Mouse (Mus musculus): ENCODE measurements around the gene B4galt2. TPM values are rescaled to one million over a fixed set of nuclear protein-coding genes. Genes with fewer than 3 reads are reported as not detected.

B4galt2 gene
- polyA plus RNA-seq, 1 experiment, result 0.23 TPM

- H3K36me3 ChIP-seq (ENCODE audit: control insufficient read depth), result peaks cover 55% of the 10 kb centered on the region
- H3K27me3 ChIP-seq (ENCODE audit: control insufficient read depth), result no peaks in the 10 kb centered on the region
- H3K4me1 ChIP-seq (ENCODE audit: control insufficient read depth), result peaks cover 72% of the 10 kb centered on the region
- peak overlapping the region; percentile 75 for H3K4me3 ChIP-seq (replicated peaks)
- no peaks in the 10 kb centered on the region for H3K9me3 ChIP-seq (ENCODE audit: control insufficient read depth, low read length)
- TF ChIP-seq GATA1 (IDR thresholded peaks at IDR 0.05; ENCODE audit: low read length), result no peak
- no peak for TF ChIP-seq TAL1 (IDR thresholded peaks at IDR 0.05; ENCODE audit: low read length)
Measured at GRCm38 (mm10) chr4:117912685-117913273, 29.5 kb upstream of the B4galt2 start.

GRCm38 (mm10) chr4:117912131-117912561, 28.9 kb upstream of the B4galt2 start:
- peaks cover 67% of the 10 kb centered on the region for H3K4me1 ChIP-seq (ENCODE audit: control insufficient read depth)
- no peaks in the 10 kb centered on the region for H3K9me3 ChIP-seq (ENCODE audit: control insufficient read depth, low read length)
- TF ChIP-seq TAL1 (IDR thresholded peaks at IDR 0.05; ENCODE audit: low read length), result no peak
- no peak for TF ChIP-seq GATA1 (IDR thresholded peaks at IDR 0.05; ENCODE audit: low read length)
- no peak overlapping the region for H3K4me3 ChIP-seq (replicated peaks)
- no peaks in the 10 kb centered on the region for H3K27me3 ChIP-seq (ENCODE audit: control insufficient read depth)
- H3K36me3 ChIP-seq (ENCODE audit: control insufficient read depth), result peaks cover 60% of the 10 kb centered on the region

- peaks cover 47% of the 10 kb centered on the region for H3K4me1 ChIP-seq (ENCODE audit: control insufficient read depth)
- H3K36me3 ChIP-seq (ENCODE audit: control insufficient read depth), result peaks cover 92% of the 10 kb centered on the region
- no peaks in the 10 kb centered on the region for H3K9me3 ChIP-seq (ENCODE audit: control insufficient read depth, low read length)
- H3K4me3 ChIP-seq (replicated peaks), result no peak overlapping the region
- TF ChIP-seq GATA1 (IDR thresholded peaks at IDR 0.05; ENCODE audit: low read length) (no peak), TAL1 (IDR thresholded peaks at IDR 0.05; ENCODE audit: low read length) (no peak)
- H3K27me3 ChIP-seq (ENCODE audit: control insufficient read depth), result no peaks in the 10 kb centered on the region
Measured at GRCm38 (mm10) chr4:117908834-117909453, 25.7 kb upstream of the B4galt2 start.

- Histone ChIP-seq H3K4me3 (replicated peaks) (no peak overlapping the region), H3K27me3 (ENCODE audit: control insufficient read depth) (no peaks in the 10 kb centered on the region), H3K36me3 (ENCODE audit: control insufficient read depth) (peaks cover 96% of the 10 kb centered on the region), H3K9me3 (ENCODE audit: control insufficient read depth, low read length) (no peaks in the 10 kb centered on the region), H3K4me1 (ENCODE audit: control insufficient read depth) (peaks cover 20% of the 10 kb centered on the region)
- TF ChIP-seq TAL1 (IDR thresholded peaks at IDR 0.05; ENCODE audit: low read length) (no peak), GATA1 (IDR thresholded peaks at IDR 0.05; ENCODE audit: low read length) (no peak)
Measured at GRCm38 (mm10) chr4:117906196-117906595, 22.9 kb upstream of the B4galt2 start.

- no peak overlapping the region for H3K4me3 ChIP-seq (replicated peaks)
- peaks cover 98% of the 10 kb centered on the region for H3K36me3 ChIP-seq (ENCODE audit: control insufficient read depth)
- TF ChIP-seq GATA1 (IDR thresholded peaks at IDR 0.05; ENCODE audit: low read length) (no peak), TAL1 (IDR thresholded peaks at IDR 0.05; ENCODE audit: low read length) (no peak)
- H3K27me3 ChIP-seq (ENCODE audit: control insufficient read depth), result no peaks in the 10 kb centered on the region
- H3K9me3 ChIP-seq (ENCODE audit: control insufficient read depth, low read length), result no peaks in the 10 kb centered on the region
- peaks cover 11% of the 10 kb centered on the region for H3K4me1 ChIP-seq (ENCODE audit: control insufficient read depth)
Measured at GRCm38 (mm10) chr4:117904761-117905160, 21.5 kb upstream of the B4galt2 start.

- TF ChIP-seq TAL1 (IDR thresholded peaks at IDR 0.05; ENCODE audit: low read length), result no peak
- peaks cover 8% of the 10 kb centered on the region for H3K4me1 ChIP-seq (ENCODE audit: control insufficient read depth)
- no peaks in the 10 kb centered on the region for H3K27me3 ChIP-seq (ENCODE audit: control insufficient read depth)
- no peak overlapping the region for H3K4me3 ChIP-seq (replicated peaks)
- no peaks in the 10 kb centered on the region for H3K9me3 ChIP-seq (ENCODE audit: control insufficient read depth, low read length)
- peaks cover 98% of the 10 kb centered on the region for H3K36me3 ChIP-seq (ENCODE audit: control insufficient read depth)
Measured at GRCm38 (mm10) chr4:117904094-117904493, 20.8 kb upstream of the B4galt2 start.

GRCm38 (mm10) chr4:117898111-117898510, 14.8 kb upstream of the B4galt2 start:
- Histone ChIP-seq H3K27me3 (ENCODE audit: control insufficient read depth) (no peaks in the 10 kb centered on the region), H3K36me3 (ENCODE audit: control insufficient read depth) (peaks cover 97% of the 10 kb centered on the region), H3K4me3 (replicated peaks) (no peak overlapping the region), H3K4me1 (ENCODE audit: control insufficient read depth) (peaks cover 4% of the 10 kb centered on the region; the same call in 1 of the 2 replicates), H3K9me3 (ENCODE audit: control insufficient read depth, low read length) (no peaks in the 10 kb centered on the region)
- TF ChIP-seq TAL1 (IDR thresholded peaks at IDR 0.05; ENCODE audit: low read length), result no peak
- TF ChIP-seq GATA1 (IDR thresholded peaks at IDR 0.05; ENCODE audit: low read length), result no peak

- H3K9me3 ChIP-seq (ENCODE audit: control insufficient read depth, low read length), result no peaks in the 10 kb centered on the region
- peaks cover 77% of the 10 kb centered on the region for H3K36me3 ChIP-seq (ENCODE audit: control insufficient read depth)
- H3K27me3 ChIP-seq (ENCODE audit: control insufficient read depth), result no peaks in the 10 kb centered on the region
- H3K4me1 ChIP-seq (ENCODE audit: control insufficient read depth), result peaks cover 19% of the 10 kb centered on the region
- H3K4me3 ChIP-seq (replicated peaks), result no peak overlapping the region
- TF ChIP-seq TAL1 (IDR thresholded peaks at IDR 0.05; ENCODE audit: low read length), result no peak
- TF ChIP-seq GATA1 (IDR thresholded peaks at IDR 0.05; ENCODE audit: low read length), result no peak
Measured at GRCm38 (mm10) chr4:117896031-117896430, 12.7 kb upstream of the B4galt2 start.

GRCm38 (mm10) chr4:117895339-117895738, 12.1 kb upstream of the B4galt2 start:
- no peaks in the 10 kb centered on the region for H3K9me3 ChIP-seq (ENCODE audit: control insufficient read depth, low read length)
- no peak overlapping the region for H3K4me3 ChIP-seq (replicated peaks)
- TF ChIP-seq GATA1 (IDR thresholded peaks at IDR 0.05; ENCODE audit: low read length), result no peak
- TF ChIP-seq TAL1 (IDR thresholded peaks at IDR 0.05; ENCODE audit: low read length), result no peak
- H3K27me3 ChIP-seq (ENCODE audit: control insufficient read depth), result no peaks in the 10 kb centered on the region
- H3K4me1 ChIP-seq (ENCODE audit: control insufficient read depth), result peaks cover 26% of the 10 kb centered on the region
- H3K36me3 ChIP-seq (ENCODE audit: control insufficient read depth), result peaks cover 75% of the 10 kb centered on the region

Measured in erythroblast, embryonic 14.5 days (primary cell).